Mouse (Mus musculus) ES-E14 (cell line): ENCODE data around the gene Nab2.

ENCODE experiments used
- CHD2 ChIP-seq: IDR thresholded peaks from 2 replicates; pipeline ENCODE4 v1.6.1; 2014; ENCODE audit warnings: mild to moderate bottlenecking, low read depth, low read length, inconsistent platforms
- MAFK ChIP-seq: IDR thresholded peaks from 2 replicates; pipeline ENCODE4 v1.6.1; 2014; ENCODE audit warnings: mild to moderate bottlenecking, low read depth, low read length, inconsistent platforms; ENCODE audit not compliant: insufficient read depth
- ZC3H11A ChIP-seq: IDR thresholded peaks from 2 replicates; pipeline ENCODE4 v1.6.1; 2012; ENCODE audit warnings: low read depth, mild to moderate bottlenecking, inconsistent platforms, low read length, borderline replicate concordance
- ZNF384 ChIP-seq: IDR thresholded peaks from 2 replicates; pipeline ENCODE4 v1.6.1; 2012; ENCODE audit warnings: low read depth, low read length, inconsistent platforms

GRCm38 (mm10) chr10:127659551-127659950 is 8.8 kb downstream of the Nab2 start:
- TF ChIP-seq ZNF384 (no peak), CHD2 (no peak), ZC3H11A (no peak), MAFK (no peak)
